ENCODE assay signal across 8 mouse cellular contexts in genomic region chr7:19178035-19178434, GRCm38 (mm10). TPM values are rescaled to one million over a fixed set of nuclear protein-coding genes. Genes with fewer than 3 reads are reported as not detected.
DNase-seq lines count a peak whose midpoint lies in the region; ATAC-seq lines count a peak whose summit lies in the region.

No protein-coding gene starts in this region.

- 0 out of 2 replicates have a peak, but pooled peaks have one; percentile 27 for ATAC-seq in cerebellum, adult (ENCODE audit: insufficient number of reproducible peaks, low FRiP score, low TSS enrichment)
- ATAC-seq in megakaryocyte, adult 5-6 weeks (ENCODE audit: poor library complexity, severe bottlenecking) = no peak
- ATAC-seq in hindbrain, embryonic 14.5 days (ENCODE audit: low FRiP score) = no peak
- no peak for ATAC-seq in neural tube, embryonic 13.5 days (ENCODE audit: low read depth)

- DNase-seq in cerebellum, adult 8-10 months = no peak
- DNase-seq in hindbrain, embryonic 14.5 days (ENCODE audit: low spot score) = no peak
- DNase-seq in retina, postnatal 1 day = no peak
- DNase-seq in testis, postnatal 14 days (ENCODE audit: low spot score) = no peak

- WGBS in hindbrain, embryonic 14.5 days = 11% methylated on average over 17 of the region's 18 CpGs
- WGBS in neural tube, embryonic 13.5 days = 7% methylated on average over 18 of the region's 18 CpGs

- H3K4me1 ChIP-seq in megakaryocyte, embryonic 14.5 days = peaks cover 74% of the 10 kb centered on the region
- peaks cover 32% of the 10 kb centered on the region for H3K4me1 ChIP-seq in hindbrain, embryonic 14.5 days (replicated peaks; ENCODE audit: control insufficient read depth, insufficient read depth, low read length)
- H3K4me1 ChIP-seq in neural tube, embryonic 13.5 days (replicated peaks) = peaks cover 45% of the 10 kb centered on the region

- peaks cover 44% of the 10 kb centered on the region for H3K27me3 ChIP-seq in megakaryocyte, embryonic 14.5 days (replicated peaks)
- peaks cover 29% of the 10 kb centered on the region for H3K27me3 ChIP-seq in hindbrain, embryonic 14.5 days (ENCODE audit: control insufficient read depth, insufficient read depth, low read length)
- peaks cover 55% of the 10 kb centered on the region for H3K27me3 ChIP-seq in neural tube, embryonic 13.5 days

- peak overlapping the region; percentile 84 for H3K4me2 ChIP-seq in hindbrain, embryonic 14.5 days (replicated peaks)
- peak overlapping the region; percentile 68 for H3K4me2 ChIP-seq in neural tube, embryonic 13.5 days

- H3K4me3 ChIP-seq in megakaryocyte, embryonic 14.5 days (replicated peaks) = peak overlapping the region; percentile 89
- H3K4me3 ChIP-seq in hindbrain, embryonic 14.5 days (replicated peaks; ENCODE audit: low read length) = peak overlapping the region; percentile 61
- H3K4me3 ChIP-seq in neural tube, embryonic 13.5 days = peak overlapping the region; percentile 67

- no peak overlapping the region for H3K27ac ChIP-seq in hindbrain, embryonic 14.5 days
- H3K27ac ChIP-seq in neural tube, embryonic 13.5 days (replicated peaks) = no peak overlapping the region

- H3K36me3 ChIP-seq in megakaryocyte, embryonic 14.5 days (replicated peaks; ENCODE audit: low read length) = peaks cover 10% of the 10 kb centered on the region
- H3K36me3 ChIP-seq in hindbrain, embryonic 14.5 days (replicated peaks; ENCODE audit: control insufficient read depth, insufficient read depth) = peaks cover 19% of the 10 kb centered on the region; the same call in 1 of the 2 replicates
- H3K36me3 ChIP-seq in neural tube, embryonic 13.5 days = peaks cover 15% of the 10 kb centered on the region; the same call in 1 of the 2 replicates

- H3K9ac ChIP-seq in hindbrain, embryonic 14.5 days = peak overlapping the region; percentile 76
- H3K9ac ChIP-seq in neural tube, embryonic 13.5 days = peak overlapping the region; percentile 62

- no peaks in the 10 kb centered on the region for H3K9me3 ChIP-seq in megakaryocyte, embryonic 14.5 days
- 0 out of 2 replicates have a peak, but pooled peaks cover 4% of the 10 kb centered on the region for H3K9me3 ChIP-seq in hindbrain, embryonic 14.5 days (ENCODE audit: control insufficient read depth, low read length)
- no peaks in the 10 kb centered on the region for H3K9me3 ChIP-seq in neural tube, embryonic 13.5 days

RNA-seq across cellular contexts. Expression of gene Eml2, which starts 1.8 kb away (rescaled TPM):
- polyA plus RNA-seq in megakaryocyte, embryonic 14.5 days (2012; ENCODE audit: insufficient read depth, low replicate concordance) = 53.9 and 56.3 TPM in 2 replicates
- total RNA-seq in megakaryocyte, adult 5-6 weeks (2015) = 5.2 and 9.1 TPM in 2 replicates
- 8.7 and 13.4 TPM in 2 replicates for total RNA-seq in megakaryocyte, adult 5-6 weeks (2017)
- polyA plus RNA-seq in hindbrain, embryonic 14.5 days (2014; fragmentation: Nextera tagmentation; extraction: Ambion mirVana) = 3.4 and 3.6 TPM in 2 replicates
- polyA plus RNA-seq in neural tube, embryonic 13.5 days (2015; fragmentation: Nextera tagmentation; extraction: Ambion mirVana) = 6.8 and 8.1 TPM in 2 replicates

RNA-seq across cellular contexts. Expression of gene Gipr, which starts 12.1 kb away (rescaled TPM):
- 1.2 TPM in 2 replicates for polyA plus RNA-seq in megakaryocyte, embryonic 14.5 days (2012; ENCODE audit: insufficient read depth, low replicate concordance)
- total RNA-seq in megakaryocyte, adult 5-6 weeks (2015) = not detected in 2 replicates
- total RNA-seq in megakaryocyte, adult 5-6 weeks (2017) = not detected in 2 replicates
- polyA plus RNA-seq in hindbrain, embryonic 14.5 days (2014; fragmentation: Nextera tagmentation; extraction: Ambion mirVana) = 0.62 and 1.1 TPM in 2 replicates
- polyA plus RNA-seq in neural tube, embryonic 13.5 days (2015; fragmentation: Nextera tagmentation; extraction: Ambion mirVana) = 1.3 and 1.4 TPM in 2 replicates

RNA-seq across cellular contexts. Expression of gene Snrpd2, which starts 28.5 kb away (rescaled TPM):
- 50.5 and 69.4 TPM in 2 replicates for polyA plus RNA-seq in megakaryocyte, embryonic 14.5 days (2012; ENCODE audit: insufficient read depth, low replicate concordance)
- 44.2 and 53.7 TPM in 2 replicates for total RNA-seq in megakaryocyte, adult 5-6 weeks (2015)
- total RNA-seq in megakaryocyte, adult 5-6 weeks (2017) = 28.3 and 32.4 TPM in 2 replicates
- 104 and 110 TPM in 2 replicates for polyA plus RNA-seq in hindbrain, embryonic 14.5 days (2014; fragmentation: Nextera tagmentation; extraction: Ambion mirVana)
- 108 and 118 TPM in 2 replicates for polyA plus RNA-seq in neural tube, embryonic 13.5 days (2015; fragmentation: Nextera tagmentation; extraction: Ambion mirVana)

RNA-seq across cellular contexts. Expression of gene Qpctl, which starts 28.9 kb away (rescaled TPM):
- 5.0 and 11.8 TPM in 2 replicates for polyA plus RNA-seq in megakaryocyte, embryonic 14.5 days (2012; ENCODE audit: insufficient read depth, low replicate concordance)
- total RNA-seq in megakaryocyte, adult 5-6 weeks (2015) = 6.6 and 7.9 TPM in 2 replicates
- 3.5 and 4.5 TPM in 2 replicates for total RNA-seq in megakaryocyte, adult 5-6 weeks (2017)
- 19.1 and 20.3 TPM in 2 replicates for polyA plus RNA-seq in hindbrain, embryonic 14.5 days (2014; fragmentation: Nextera tagmentation; extraction: Ambion mirVana)
- polyA plus RNA-seq in neural tube, embryonic 13.5 days (2015; fragmentation: Nextera tagmentation; extraction: Ambion mirVana) = 21.7 and 22.2 TPM in 2 replicates

RNA-seq across cellular contexts. Expression of gene Gpr4, which starts 34.3 kb away (rescaled TPM):
- 0.03 TPM in 1 of 2 replicates, not detected in the other for polyA plus RNA-seq in megakaryocyte, embryonic 14.5 days (2012; ENCODE audit: insufficient read depth, low replicate concordance)
- total RNA-seq in megakaryocyte, adult 5-6 weeks (2015) = not detected in 2 replicates
- total RNA-seq in megakaryocyte, adult 5-6 weeks (2017) = 0.12 TPM in 1 of 2 replicates, not detected in the other
- polyA plus RNA-seq in hindbrain, embryonic 14.5 days (2014; fragmentation: Nextera tagmentation; extraction: Ambion mirVana) = 3.1 and 3.2 TPM in 2 replicates
- polyA plus RNA-seq in neural tube, embryonic 13.5 days (2015; fragmentation: Nextera tagmentation; extraction: Ambion mirVana) = 2.0 and 2.6 TPM in 2 replicates
